Mouse (Mus musculus) testis, adult 2 months (tissue): Measurements from ENCODE around the gene Dpt.

Experiments used
- CTCF ChIP-seq: fragments of 200-500 bp; IDR thresholded peaks from 2 replicates; pipeline ENCODE4 v1.5.1; 2012; ENCODE audit warnings: low read depth, mild to moderate bottlenecking, inconsistent platforms, low read length, moderate library complexity; ENCODE audit not compliant: control insufficient read depth, insufficient read depth, insufficient replicate concordance
- POLR2A ChIP-seq: fragments of 200-500 bp; IDR thresholded peaks from 2 replicates; pipeline ENCODE4 v1.6.1; 2012; ENCODE audit warnings: low read depth, mild to moderate bottlenecking, inconsistent platforms, low read length, moderate library complexity; ENCODE audit not compliant: control insufficient read depth

GRCm38 (mm10) chr1:164832459-164832858, 36.0 kb downstream of the Dpt start:
- TF ChIP-seq CTCF (no peak), POLR2A (no peak)
